Mouse (Mus musculus) frontal cortex, adult 2 months (tissue): ENCODE results near the gene Tamm41. TPM values are rescaled to one million over a fixed set of nuclear protein-coding genes. Genes with fewer than 3 reads are reported as not detected.

ENCODE experiments used
- DNase-seq, 2 experiments: peaks; one replicate each; pipeline ENCODE4 v3.0.0; 2022; ENCODE audit warnings: low spot score in 1 of 2; ENCODE audit errors: extremely low spot score in 1 of 2
- polyA plus RNA-seq: library from polyadenylated mRNA; depleted of rRNA; stranded (reverse); fragments of >200 nt; gene quantifications from 2 replicates; pipeline ENCODE4 v1.2.3, GENCODE M21; 2012; rRNA removed

The Tamm41 gene
- 20.1 and 20.4 TPM in 2 replicates for polyA plus RNA-seq

DNA sequence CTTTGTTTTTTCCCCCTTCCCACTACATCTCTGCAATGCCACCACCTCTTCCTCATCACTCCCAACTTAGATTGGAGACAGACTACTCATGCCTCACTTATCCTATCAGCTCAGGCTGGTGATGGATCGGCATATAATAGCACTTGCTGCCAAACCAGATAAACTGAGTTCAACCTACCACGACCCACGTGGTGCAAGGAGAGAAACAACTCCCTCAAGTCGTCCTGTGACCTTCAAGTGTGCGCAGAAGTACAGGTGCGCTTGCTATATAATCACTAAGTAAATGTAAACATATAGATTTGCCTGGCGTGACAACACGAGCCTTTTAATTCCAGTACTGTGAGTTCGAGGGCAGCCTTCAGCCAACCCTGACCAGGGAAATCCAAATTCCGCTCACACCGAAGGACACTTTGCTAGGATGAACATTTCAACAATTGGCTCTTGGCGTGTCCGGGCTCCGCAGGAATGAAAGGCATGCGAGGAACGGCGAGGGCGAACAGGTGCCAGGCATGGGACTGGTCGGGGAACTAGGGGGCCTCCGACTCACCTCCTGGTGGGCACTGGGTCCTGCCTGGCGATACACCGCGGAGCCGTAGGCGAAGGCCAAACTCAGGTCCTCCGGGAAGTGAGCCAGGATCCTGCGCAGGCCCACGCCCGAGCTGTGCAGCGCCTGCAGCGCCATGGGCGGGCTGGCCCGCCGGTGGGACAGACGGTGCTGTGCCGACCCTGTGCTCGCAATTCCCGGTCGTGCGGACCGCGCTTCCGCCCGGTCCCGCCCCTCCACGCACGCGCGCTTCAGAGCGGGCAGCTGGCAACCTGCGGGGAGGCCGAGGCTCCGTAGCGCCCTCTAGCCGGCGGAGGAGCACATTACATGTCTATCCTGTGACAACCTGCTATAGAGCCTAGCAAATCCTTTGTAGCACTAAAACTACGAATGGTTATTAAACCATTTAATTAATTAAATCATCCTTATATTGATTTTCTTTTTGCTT is at the start of gene Tamm41:
TSS of gene Tamm41 (minus strand) at position 774 of the 992 bp plus-strand sequence.
- peak; percentile 67 to 91 for DNase-seq

DNA sequence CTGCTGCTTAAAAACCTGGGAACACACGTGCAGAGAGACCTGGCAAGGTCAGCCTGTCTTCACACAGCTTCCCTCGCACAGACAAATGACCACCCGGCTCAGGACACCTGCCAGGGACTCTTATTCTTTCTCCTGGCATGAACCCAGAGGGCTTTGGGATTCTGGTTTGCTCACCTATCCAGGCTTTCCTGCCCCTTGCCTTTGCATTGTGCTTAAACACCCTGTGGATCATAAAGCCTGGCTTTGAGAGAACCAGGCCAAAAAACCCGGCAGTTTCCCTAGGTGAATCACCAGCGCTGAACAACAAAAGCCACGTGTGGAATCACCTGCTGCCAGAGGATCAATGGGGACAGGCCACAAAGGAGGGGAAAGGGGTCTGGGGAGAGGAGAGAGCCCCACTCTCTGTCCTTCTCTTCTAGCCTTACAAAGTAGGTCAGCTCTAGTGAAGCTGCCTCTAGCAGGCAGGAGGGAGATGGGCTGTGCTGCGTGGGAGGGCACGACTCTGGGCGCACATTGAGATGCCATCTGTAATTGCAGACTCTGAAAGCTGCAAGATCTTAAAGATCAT is 47.7 kb upstream of the Tamm41 start:
- peak; percentile 87 to 89 for DNase-seq

DNA sequence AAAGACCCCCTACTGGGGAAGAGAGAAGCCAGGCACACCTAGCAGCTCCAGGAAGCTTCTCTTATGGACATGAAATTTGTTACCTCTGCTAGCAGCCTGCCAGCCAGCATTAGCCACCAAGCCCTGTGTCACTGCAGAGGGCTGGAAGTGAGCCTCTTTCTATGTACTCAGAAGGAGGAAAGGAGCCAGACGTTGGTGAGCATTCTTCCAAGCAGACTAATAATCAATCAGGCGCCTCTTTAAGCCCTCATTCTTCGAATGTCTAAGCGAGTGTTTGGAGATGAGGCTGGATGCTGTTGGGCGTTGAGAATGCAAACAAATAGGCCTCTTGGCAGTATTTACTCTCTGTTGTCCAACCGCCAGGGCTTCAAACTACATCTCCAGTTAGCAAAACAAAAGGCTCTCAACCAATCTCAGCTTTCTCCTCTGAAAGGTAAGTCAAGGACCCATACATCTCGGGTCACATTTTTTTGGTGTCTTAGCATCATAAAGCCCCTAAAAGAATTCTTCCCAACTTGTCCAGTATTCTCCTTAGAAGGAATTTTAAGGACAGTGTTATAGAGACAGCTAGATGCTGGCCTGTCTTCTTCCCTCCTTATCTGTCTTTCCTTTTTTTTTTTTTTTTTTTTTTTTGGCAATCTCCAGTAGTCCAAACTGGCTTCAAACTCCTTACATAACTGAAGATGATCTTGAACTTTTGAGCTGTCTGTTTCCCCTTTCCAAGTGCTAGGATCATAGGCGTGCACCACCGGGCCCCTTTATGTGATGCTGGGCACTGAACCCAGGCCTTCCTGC is 39.3 kb upstream of the Tamm41 start:
- DNase-seq, result no peak

DNA sequence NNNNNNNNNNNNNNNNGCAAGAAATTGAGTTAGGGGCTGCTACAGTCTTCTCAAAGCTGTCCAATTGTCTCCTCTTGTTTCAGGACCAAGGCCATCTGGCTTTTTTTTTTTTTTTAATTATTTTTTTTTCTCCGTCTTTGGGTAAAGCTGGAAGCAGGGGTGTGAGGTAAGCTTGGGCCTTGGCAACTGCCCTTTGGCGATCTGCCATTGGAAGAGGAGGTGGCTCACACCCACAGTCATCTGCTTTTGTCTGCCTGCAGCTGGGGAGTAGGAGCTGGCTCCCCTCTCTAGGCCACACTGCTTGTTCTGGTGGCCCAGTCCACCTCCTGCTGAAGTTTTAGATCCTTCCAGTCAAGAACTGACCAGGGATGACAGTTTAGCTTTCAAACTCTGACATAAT is 34.3 kb upstream of the Tamm41 start:
- DNase-seq, result peak; percentile 31 to 62

DNA sequence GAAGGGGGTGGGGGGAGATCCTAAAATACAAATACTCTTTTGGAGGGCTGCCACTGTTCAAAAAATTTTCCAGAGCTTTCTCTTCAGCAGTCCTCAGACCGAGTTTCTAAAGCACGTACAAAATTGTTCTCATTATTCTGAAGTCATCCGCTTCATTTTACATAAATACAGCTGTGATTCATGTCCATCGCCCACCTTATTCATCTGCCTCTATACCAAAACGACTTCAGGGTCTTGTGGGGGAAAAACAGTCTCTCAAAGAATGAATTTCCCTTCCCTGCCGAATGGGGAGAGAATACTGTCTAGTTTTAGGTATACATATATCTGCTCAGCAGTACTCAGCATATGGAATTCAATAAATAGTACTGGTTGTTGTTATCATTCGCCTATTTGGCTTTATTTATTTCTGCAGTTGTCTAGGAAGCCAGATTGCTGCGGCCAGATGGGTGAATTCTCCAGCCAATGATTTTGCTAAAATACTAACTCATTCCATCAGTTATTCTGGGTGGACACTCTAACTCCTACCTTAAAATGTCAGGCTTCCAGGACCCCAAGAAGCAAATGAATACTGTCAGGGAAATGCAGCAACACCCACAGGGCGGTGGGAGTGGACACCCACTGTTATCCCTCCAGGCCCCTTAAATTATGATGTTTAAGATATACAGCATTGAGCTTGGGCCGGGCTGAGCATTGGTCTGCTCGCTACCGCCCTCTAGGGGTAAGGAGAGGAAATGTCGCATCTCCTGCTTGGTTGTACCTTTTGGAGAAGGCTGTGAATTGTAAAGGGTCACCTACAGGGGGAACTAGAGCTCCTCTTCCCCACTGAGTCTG is 27.9 kb upstream of the Tamm41 start:
- DNase-seq, result peak; percentile 24 to 65

DNA sequence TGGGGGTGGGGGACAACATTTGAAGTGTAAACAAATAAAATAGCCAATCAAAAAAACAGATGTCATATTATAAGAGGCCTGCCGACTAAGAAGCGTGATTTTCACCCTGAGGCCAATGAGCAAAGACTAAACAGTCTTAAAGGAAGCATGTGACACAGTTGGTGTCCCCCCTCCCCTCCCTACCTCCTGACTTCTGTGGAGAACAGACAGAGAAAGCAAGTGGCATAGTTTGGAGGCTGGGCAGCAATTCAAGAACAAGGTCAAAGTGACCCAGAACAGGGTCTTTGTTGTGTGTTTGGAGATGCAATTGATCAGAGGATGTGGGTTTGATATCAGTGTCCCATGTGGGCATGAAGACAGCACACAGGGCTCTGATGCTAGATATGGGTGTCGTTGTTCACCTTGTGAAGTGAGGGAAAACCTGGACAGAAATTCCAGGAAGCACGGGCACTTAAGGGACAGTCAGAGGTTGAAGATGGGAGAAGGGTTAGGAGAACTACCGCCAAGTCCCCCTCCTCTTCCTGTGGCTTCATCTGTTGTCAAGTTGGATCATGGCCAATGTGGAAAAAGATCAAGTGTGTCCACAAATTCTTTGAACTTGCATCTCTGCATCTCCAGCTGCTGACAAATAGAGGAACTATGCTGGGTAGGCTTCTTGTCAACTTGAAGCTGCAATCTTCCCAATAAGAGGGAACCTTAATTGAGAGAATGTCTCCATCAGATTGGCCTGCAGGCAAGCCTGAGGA is 25.1 kb upstream of the Tamm41 start:
- no peak for DNase-seq

DNA sequence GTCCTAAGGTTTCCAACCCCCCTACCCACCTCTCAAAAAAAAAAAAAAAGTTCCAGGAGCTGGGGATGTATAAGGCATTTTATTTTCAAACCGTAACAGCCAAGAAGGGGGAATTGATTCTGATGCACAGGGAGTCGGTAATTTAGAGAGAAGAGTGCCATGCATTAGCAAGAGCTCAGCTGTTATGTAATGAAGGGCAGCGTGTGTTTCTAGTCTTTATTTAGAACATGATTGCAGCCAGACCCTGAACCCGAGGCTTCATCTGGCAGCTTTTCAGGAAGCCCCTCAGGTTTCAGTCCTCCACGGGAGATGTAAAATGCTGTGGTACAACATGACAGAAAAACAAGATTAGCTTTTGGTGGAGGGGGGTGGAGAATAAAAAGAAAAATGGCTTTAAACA is 21.6 kb upstream of the Tamm41 start:
- DNase-seq, result peak in 1 of 2 experiments; percentile 28

DNA sequence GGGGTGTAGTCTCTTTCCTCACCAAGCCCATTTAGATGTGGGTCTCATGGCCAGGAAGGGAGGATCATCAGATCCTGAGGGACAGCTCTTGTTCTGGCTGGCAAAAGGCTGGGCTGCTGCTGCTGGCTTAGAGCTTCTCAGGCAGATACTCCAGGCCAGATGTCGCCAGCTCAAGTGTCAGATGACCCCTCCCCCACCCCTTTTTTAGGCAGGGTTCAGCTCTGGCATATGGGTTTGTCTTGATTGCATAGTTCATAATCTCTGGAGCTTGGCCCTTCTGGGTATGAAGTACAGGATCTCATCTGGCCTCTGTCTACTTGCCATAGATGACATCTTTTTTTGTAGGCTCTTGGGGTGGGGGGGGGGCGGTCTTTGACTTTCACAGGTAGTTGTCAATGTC is 19.0 kb upstream of the Tamm41 start:
- no peak for DNase-seq

DNA sequence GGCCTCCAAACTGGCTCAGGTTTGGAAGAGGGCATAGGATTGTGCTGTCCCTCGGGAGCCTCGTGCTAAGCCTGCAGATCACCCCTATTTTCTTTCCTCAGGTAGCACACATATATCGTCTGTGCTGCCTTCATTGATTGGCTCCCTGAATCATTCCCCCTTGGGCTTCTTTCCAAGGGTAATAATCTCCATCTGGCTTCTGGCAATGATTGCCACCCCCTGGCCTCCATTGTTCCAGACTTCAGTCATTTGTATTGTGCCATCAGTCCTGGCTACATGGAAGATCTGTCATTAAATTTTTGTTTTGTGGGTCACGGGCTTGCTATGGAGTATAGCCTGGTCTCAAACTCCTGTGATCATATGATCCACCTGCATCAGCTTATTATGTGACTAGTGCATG is 17.8 kb upstream of the Tamm41 start:
- no peak for DNase-seq

DNA sequence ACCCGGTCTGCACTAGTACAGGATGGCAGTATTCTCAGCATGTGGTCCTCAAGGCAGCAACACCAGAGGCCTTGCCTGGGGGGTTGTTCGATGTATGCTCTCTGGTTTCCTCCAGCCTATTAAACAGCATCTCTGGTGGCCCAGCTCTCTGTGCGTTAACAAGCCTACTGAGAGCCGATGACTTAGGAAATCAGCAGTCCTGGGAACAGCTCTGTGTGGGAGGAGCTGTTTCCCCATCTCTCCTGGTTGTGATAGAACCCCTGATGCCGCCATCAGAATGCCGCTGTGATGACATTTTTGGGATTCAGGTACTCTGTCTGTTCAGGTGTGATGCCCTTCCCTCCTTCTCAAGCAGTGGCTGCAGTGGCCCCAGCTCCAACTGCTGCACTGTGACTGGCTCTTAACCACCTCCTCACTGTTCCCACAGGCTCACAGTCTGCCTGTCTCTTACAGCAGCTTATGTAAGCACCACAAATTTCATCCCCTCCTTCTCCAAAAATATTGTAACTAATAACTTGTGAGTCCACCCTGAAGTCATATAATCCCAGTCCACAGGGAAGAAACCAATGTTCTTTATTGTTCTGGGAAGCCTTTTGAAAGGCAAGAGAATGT is 14.0 kb upstream of the Tamm41 start:
- peak in 1 of 2 experiments; percentile 42 for DNase-seq

DNA sequence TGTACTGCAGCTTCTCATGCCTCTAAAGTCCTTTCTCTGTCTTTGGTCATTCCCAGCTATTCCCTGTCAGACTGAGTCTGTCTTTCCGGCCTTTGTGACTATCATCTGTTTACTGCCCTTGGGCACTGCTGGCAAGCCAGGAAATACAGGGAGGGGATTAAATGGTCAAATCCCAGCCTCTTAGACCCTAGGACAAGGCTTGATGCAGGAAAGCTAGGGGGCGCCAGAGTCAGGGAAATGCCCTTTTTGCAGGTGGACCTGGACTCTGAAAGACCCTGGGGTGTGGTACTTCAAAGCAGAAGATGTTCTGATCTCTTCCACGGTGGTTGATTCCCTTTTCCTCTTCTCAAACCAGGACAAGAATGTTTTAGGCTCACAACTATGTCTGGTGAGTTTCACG is 11.3 kb upstream of the Tamm41 start:
- DNase-seq, result peak in 1 of 2 experiments; percentile 80

DNA sequence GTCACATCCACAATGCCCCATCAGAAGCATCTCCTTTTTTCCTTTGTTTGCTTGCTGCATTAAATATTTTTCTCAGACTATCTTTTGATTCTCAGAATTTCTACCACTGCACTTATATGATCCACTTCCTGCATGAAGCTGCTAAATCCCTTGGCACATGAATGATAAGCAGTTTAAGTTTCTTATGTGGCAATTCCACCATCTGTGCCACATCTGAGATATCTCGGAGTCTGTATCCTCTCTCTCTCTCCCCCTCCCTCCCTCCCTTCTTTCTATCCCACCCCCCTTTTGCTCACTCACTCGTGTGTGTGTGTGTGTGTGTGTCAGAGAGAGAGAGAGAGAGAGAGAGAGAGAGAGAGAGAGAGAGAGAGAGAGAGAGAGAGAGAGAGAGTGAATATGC is 10.1 kb upstream of the Tamm41 start:
- DNase-seq, result no peak

DNA sequence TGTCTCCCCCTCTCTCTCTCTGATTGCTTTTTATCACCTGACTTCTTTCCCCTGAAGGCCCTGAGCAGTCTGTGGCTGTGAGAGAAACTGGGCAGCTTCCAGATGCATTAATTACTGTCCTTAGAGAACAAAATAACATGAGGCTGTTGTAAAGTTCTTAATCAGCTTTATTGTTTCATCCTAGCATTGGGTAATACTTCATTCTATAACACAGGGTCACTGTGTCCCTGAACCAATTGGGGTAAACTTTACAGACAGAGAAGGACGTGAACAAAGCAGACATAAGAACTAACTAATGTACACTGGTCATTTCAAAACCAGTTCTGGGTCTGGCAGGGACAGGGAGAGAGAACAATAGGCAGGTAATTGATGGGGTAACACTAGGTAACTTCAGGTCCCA is 8.4 kb upstream of the Tamm41 start:
- DNase-seq, result no peak

DNA sequence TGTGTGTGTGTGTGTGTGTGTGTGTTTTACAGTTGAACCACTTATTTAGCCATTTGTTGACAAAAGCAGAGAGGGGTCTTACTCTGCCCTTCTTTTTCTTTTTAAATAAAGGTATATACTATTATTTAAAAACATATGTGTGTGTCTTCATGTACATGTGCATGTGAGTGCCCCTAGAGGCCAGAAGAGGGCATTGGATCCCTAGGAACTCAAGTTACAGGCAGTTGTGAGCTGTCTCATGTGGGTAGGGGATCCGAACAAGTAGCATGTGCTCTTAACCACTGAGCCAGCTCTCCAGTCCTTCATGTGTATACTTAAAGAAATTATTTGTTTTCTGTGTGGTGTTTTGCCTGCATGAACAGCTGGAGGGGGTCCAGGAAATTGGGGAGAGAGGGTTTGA is 7.0 kb upstream of the Tamm41 start:
- DNase-seq, result no peak

DNA sequence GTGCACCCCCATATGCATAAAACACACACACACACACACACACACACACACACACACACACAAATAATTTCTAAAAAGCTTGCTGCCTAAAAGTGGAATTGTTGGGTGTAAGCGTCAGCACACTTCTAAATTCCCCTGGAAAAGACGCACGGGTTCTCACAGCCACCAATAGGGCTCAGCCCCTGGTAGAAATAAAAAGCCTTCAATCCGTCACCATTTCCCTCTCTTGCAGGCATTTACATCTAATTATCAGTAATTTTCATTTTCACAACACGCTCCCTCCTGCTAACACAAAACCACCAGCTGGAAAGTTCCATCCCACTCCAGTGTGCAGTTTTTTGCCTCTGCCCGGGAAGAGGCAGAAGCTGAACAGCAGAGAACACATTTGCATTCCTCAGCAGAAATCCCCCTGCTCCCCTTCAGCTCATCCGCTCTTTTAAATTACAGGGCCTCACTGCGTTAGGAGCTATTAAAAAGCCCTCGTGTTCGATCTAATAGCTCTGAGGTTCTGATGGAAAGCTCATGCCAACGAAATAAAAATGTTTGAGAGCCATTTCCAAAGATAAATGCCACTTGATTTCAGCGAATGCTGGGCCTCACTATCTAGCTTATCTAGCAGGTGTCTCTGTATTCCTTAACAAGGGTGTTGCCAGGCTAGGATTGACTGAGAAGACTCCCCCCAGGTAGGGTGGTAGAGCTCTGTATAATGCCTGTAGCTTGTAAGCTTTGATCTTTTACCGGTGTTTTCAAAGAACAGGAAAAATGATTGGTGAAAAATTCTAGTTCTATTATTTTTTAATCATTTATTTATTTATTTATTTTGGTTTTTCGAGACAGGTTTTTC is 6.2 kb upstream of the Tamm41 start:
- peak in 1 of 2 experiments; percentile 53 for DNase-seq

DNA sequence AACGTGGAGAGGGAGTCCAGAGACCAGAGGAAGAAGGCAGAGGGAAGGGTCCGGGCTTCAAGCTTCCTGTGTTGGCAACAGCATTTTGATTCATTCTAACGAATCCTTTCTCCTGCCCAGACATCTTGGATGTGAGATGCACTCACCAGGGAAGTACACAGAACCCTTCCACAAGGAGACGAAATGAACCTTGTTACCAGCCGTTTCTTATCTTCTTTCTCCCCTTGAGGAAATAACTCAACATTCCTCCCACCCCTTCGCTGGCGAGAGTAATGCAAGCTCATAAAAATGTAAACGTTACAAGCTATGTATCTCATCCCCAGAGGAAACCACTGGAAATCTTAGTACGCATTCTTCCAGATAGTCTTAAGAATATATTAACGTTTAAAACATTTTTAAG is 4.9 kb upstream of the Tamm41 start:
- DNase-seq, result no peak

DNA sequence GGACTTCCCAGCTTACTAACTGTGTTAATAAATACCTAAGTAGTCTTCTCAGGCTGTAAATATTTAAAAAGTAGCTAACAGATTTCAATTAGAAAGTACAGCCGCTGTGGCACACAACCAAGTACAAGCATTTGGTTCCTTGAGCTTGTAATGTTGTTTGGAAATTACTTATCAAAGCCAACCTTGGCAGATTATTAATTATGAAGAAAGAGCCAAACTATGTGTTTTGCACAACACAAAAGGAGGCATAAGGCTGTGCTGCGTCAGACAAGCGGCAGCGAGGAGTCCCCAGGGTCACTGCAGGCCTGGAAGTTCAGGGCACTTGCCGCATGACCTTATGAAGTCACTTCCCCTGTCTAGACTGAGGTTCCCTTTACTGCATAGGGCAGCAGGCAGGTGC is 4.2 kb downstream of the Tamm41 start:
- no peak for DNase-seq

DNA sequence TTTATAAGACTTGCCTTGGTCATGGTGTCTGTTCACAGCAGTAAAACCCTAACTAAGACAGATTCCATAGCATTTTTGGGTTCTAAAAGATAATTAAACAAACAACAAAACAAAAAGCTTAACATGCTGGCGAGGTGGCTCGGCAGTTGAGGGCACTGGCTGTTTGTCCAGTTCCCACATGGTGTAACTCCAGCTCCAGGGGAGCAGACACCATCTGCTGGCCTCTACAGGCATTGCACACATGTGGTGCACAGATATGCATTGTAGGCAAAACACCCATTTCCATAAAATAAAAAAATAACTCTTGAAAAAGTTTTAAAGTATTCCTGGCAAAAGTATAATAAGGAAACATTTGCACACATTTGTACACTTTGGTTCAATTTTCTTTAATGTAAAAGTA is 7.6 kb downstream of the Tamm41 start:
- no peak for DNase-seq
